Mouse (Mus musculus) forebrain, embryonic 11.5 days (tissue): ENCODE measurements at regions not wholly inside any gene's neighbourhood (a gene's known extent, or its start where the extent isn't known, plus 50 kb on each side); places are given as distances from the start of the nearest gene placed in this dataset.

Experiments
- ATAC-seq: fragments of 200-750 bp; cut with Nextera tagmentation; replicated peaks from 2 replicates; pipeline ENCODE4 v1.8.0; 2017; ENCODE audit warnings: moderate TSS enrichment; ENCODE audit not compliant: low FRiP score
- DNase-seq: peaks from one replicate; pipeline ENCODE4 v3.0.0-alpha.2; 2017; ENCODE audit warnings: low spot score
- H3K27ac ChIP-seq: fragments of 300-500 bp; sonication (generic); 2 replicates; pipeline ENCODE4 v1.5.1; 2014; ENCODE audit warnings: low read depth, low read length
- H3K27me3 ChIP-seq: fragments of 300-500 bp; sonication (generic); 2 replicates; pipeline ENCODE4 v1.6.1; 2014; ENCODE audit warnings: mild to moderate bottlenecking, low read length, mixed read lengths; ENCODE audit not compliant: control insufficient read depth, insufficient read depth
- H3K36me3 ChIP-seq: fragments of 300-500 bp; sonication (generic); 2 replicates; pipeline ENCODE4 v1.6.1; 2014; ENCODE audit warnings: mild to moderate bottlenecking, low read length, moderate library complexity, mixed read lengths; ENCODE audit not compliant: control insufficient read depth, insufficient read depth
- H3K4me1 ChIP-seq: fragments of 300-500 bp; sonication (generic); replicated peaks from 2 replicates; pipeline ENCODE4 v1.6.1; 2014; ENCODE audit warnings: low read length, mixed read lengths; ENCODE audit not compliant: control insufficient read depth, insufficient read depth
- H3K4me2 ChIP-seq: fragments of 300-500 bp; sonication (generic); 2 replicates; pipeline ENCODE4 v1.6.1; 2014; ENCODE audit warnings: low read depth, mild to moderate bottlenecking, low read length, moderate library complexity, mixed read lengths; ENCODE audit not compliant: severe bottlenecking
- H3K4me3 ChIP-seq: fragments of 300-500 bp; sonication (generic); 2 replicates; pipeline ENCODE4 v1.5.1; 2014; ENCODE audit warnings: low read depth, low read length
- H3K9ac ChIP-seq: fragments of 300-500 bp; sonication (generic); 2 replicates; pipeline ENCODE4 v1.6.1; 2014; ENCODE audit warnings: low read length
- H3K9me3 ChIP-seq: fragments of 300-500 bp; sonication (generic); 2 replicates; pipeline ENCODE4 v1.6.1; 2016; ENCODE audit warnings: low read length, mixed read lengths; ENCODE audit not compliant: control insufficient read depth

- H3K9me3 ChIP-seq: no peaks in the 10 kb centered on the region
- H3K9ac ChIP-seq: no peak overlapping the region
- no peaks in the 10 kb centered on the region for H3K4me1 ChIP-seq
- ATAC-seq (no peak), DNase-seq (no peak)
- no peak overlapping the region for H3K4me2 ChIP-seq
- H3K27me3 ChIP-seq: no peaks in the 10 kb centered on the region
- H3K4me3 ChIP-seq: no peak overlapping the region
- no peaks in the 10 kb centered on the region for H3K36me3 ChIP-seq
- H3K27ac ChIP-seq: no peak overlapping the region
Measured at GRCm38 (mm10) chr13:91410116-91410515, 50.0 kb upstream of the Ssbp2 start.
